Mouse (Mus musculus): ENCODE data around the gene Tenm2. TPM values are rescaled to one million over a fixed set of nuclear protein-coding genes. Genes with fewer than 3 reads are reported as not detected.

Gene Tenm2
- total RNA-seq, 2 experiments from 2014 or later: 124 to 163 TPM

DNA sequence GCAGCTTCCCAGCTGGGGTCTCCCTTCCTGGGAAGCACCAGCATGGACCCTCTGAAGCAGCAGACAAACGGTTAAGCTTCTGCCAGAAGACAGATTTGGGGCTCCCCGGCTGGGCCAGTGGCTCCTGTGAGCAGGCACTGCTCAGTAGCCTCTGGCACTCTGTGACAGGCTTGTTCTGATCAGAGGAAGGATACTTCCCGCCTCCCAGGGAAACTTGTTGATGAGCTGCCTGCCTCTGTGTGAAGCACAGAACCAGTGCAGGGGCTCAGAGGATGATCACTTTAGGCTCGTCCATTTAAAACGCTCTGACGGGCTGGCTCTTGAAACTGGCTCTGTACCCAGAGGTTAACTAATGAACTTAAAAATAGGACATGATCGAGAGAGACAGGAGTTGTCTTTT lies 723.3 kb downstream of the Tenm2 start:
- no peak for DNase-seq (ENCODE audit: extremely low spot score in 1 of 2, low spot score in 1 of 2)

DNA sequence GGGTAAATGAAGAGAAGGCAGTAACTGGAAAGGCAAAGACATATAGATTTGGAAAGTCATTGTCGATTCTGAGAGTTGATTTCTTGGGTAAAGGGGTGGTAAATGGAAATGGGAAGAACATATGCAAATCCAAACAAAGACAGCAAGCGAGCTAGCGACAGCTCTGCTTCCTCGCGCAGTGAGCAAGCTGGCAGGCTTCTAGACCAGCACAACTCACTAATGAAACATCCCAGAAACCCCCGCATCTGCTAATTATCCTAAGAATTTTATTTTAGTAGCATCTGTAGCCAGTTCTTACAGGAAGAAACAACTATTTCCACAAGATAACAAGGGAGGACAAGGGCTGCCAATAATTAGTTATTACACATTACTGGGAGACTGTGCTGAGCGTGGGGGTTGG lies 727.5 kb downstream of the Tenm2 start:
- DNase-seq (ENCODE audit: extremely low spot score in 1 of 2, low spot score in 1 of 2): no peak

DNA sequence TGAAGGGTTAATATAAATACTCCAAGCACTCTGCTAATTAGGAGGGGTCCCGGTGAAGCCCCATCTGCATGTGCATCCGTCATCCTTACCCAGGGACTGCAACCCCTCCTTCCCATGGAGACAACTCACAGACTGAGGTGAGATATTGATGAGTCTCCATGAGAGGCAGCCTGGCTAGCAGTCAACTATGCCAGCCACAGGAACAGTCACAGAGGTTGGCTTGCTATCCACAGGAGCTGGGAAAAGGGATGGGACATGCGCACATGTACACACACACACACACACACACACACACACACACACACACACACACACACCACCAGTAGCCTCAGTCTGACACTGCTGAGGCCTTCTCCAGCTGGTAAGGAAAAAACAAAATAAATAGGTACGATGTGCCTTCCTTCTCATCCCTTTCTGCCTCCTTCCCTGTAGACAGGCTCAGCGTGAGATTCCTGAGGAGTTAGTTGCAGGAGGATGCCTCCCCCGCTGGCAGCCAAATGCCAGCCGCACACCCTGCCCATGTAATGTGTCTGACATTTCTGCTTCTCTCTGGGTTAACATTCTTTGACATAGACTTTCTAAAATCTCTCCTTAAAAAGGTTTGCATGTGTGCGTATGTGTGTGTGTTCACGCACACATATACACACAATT lies 740.7 kb downstream of the Tenm2 start:
- DNase-seq (ENCODE audit: extremely low spot score in 1 of 2, low spot score in 1 of 2): no peak

DNA sequence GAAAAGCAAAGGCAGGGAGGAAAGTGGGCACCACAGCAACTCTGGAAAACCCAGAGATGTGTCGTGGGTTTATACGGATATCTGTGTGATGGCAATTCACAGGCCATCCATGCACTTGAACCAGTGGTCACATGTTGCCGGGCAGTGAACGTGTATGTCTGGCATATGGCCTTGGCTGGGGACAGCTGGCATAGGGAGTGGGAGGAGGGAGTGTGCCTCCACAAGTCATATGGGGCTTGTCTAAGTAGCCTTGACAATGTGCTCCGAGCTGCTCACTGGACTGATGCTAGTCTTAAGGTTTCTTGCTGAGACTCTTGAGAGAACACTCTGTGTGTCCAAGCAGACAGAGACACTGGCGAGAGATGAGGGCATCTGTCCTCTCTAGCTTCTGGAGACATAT lies 743.5 kb downstream of the Tenm2 start:
- no peak for DNase-seq (ENCODE audit: extremely low spot score in 1 of 2, low spot score in 1 of 2)

DNA sequence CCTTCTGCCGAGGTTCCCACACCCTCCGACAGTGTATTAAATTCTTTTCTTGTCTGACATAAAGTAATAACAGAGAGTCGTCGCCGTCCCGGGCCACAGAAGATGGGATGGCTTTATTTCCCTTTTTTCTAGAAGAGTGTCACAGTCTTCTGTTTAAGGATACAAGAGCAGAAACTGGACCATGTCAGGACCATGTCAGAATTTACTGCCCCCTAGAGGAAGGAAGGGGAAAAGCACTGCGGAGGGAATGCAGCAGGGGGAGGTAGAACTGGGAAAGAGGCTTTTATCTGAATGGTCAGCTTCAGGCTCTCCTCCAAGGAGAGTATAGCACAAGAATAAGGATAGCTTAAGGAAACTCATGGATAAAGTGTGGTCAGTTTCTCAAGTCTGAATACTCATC lies 745.7 kb downstream of the Tenm2 start:
- DNase-seq (ENCODE audit: extremely low spot score in 1 of 2, low spot score in 1 of 2): no peak

DNA sequence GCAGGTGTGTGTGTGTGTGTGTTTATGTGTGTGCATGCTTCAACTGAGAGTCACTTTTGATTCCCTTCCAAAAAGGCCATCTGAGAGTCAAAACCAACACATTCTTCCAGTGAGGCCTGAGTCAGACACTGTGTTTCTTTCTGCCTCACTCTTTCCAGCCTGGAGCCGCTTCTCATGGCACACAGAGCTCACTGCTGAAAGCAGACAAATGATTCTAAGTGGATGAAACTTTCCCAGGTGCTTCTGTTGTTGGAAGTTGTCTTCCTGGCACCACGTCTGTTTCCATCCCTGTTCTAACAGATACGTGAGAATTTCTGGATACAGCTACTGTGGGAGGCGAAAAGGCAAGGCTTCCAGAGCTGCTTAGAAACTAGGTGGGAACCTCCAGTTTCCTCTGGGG lies 747.1 kb downstream of the Tenm2 start:
- no peak for DNase-seq (ENCODE audit: extremely low spot score in 1 of 2, low spot score in 1 of 2)

DNA sequence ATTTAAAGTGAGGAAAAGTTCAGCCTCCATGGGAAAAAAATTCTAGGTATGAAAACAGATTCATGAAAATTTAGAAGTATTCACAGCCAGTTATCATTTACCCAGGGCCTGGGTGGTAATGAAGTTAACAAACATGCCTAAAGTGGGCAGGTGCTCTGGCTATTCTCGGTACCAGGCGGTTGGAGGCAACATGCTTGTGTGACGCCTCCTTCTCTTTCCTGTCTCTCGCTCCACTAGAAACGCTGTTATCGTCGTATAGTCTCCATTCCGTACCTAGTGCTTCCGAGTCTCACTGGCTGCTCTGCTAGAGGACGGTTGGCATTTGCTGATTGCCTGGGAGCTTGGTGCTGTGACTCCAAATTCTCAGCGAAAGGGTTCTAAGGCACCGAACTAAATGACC lies 749.7 kb downstream of the Tenm2 start:
- no peak for DNase-seq (ENCODE audit: extremely low spot score in 1 of 2, low spot score in 1 of 2)

DNA sequence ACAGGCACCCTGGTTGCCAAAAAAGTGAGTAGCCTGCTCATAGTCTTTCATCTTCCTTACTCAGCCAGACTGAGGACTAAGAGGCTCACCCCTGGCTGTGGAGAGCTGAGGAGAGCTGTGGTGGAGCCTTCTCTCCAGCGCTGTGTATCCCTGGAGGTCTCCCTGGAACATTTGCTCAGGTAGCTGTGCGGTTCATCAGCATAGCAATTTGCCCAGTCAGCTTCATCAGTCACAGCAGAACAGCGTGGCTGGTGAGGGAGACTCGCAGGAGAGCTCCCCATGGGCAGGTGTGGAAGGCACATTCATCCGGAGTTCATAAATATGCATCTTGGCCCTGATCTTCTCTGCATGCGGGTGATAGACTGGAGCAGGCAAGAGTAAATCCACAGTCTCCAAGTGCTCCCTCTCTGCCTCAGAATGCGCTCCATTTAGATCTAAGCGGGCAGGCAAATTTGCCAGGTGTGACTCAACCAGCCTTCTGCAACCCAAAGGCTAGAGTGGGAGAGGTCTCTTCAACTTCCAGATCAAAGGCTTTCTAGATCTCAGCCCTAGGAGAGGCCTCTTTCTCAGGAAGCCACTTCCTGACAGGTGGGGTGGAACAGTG lies 751.2 kb downstream of the Tenm2 start:
- no peak for DNase-seq (ENCODE audit: extremely low spot score in 1 of 2, low spot score in 1 of 2)

DNA sequence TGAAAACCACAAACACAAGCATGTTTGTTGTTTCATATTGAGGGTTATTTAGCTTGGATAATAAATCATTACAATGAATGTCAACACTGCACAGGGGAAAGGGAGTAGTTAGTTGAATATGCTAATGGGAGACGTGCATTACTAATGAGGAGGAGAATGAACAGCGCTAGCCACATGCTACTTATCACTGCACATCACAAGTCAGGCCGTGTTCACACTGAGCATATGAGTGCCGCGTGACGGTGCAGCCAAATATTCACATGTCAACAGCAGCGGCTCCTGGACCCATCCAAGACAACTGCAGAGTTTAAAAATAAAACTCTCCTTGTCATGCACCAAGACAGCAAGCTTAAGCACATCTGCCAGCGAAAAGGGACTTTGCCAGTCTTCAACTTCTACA lies 753.6 kb downstream of the Tenm2 start:
- DNase-seq (ENCODE audit: extremely low spot score in 1 of 2, low spot score in 1 of 2): no peak

DNA sequence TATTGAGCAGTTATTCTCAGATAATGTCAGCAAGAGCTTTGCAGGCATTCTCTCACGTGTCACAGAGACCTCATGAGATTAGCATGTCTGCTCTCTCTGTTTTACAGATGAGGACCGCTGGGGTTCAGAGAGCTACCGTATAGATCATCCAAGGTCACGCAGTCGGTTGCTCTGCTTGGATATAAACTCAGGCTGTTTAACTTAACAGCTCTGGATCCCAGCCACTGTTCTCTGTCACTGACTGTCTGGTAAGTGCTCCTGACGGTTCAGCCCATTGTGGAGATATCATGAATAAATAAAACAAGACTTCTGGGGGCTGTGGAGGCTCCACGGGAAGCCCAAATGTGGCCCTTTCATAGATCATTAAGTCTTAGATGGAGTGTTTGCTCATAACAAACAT lies 754.2 kb downstream of the Tenm2 start:
- DNase-seq (ENCODE audit: extremely low spot score in 1 of 2, low spot score in 1 of 2): no peak

DNA sequence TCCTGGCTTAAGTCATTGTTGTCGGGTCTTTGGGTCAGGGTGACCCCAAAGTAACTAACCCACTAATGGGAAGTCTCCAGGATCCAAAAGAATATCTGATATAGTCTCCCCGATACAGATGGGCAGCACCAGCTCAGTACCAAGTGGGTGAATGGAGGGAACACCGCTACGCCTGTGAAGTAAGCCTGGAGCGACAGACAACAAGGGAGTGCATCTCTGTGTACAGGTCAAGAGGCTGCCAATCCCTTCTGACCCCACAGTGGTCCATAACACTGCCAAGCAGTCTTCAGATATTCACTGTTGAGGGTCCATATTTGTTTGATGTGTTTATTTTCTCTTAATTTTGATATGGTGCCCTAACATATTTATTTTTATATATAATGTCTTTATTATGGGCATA lies 754.7 kb downstream of the Tenm2 start:
- DNase-seq (ENCODE audit: extremely low spot score in 1 of 2, low spot score in 1 of 2): no peak

DNA sequence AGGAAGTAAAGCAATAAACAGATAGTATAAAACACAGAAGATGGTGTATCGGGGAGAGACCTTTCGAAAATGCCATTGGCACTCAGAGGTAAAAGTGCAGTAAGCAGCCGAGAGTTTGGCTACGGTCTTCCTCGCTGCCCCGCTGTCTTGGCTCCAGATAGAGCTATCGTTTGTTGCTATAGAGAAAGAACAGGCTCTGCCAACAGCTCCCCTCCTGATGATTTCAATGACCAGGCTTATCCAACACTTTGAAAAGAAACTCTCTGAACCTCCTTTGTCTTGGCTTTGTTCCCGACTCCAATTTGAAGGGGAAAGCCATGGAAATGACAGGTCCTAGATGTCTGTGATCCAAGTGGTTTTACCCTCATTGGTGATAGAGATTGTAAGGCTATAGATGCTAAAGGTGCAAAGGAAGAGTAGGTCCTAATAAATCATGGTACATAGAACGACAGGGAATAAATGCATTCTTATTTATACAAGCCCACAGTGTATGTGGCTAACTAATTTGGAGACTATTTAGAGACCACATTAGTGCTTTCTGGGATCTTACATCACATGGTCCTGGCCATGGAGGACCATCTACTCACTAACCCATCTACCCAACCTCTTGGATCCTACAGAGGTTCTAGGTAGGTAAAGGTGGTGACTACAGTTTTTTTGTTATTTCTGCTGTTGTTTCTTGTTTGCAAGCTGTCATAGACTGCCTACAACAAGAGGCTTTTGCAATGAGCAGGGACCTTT lies 765.8 kb downstream of the Tenm2 start:
- no peak for DNase-seq (ENCODE audit: extremely low spot score in 1 of 2, low spot score in 1 of 2)

DNA sequence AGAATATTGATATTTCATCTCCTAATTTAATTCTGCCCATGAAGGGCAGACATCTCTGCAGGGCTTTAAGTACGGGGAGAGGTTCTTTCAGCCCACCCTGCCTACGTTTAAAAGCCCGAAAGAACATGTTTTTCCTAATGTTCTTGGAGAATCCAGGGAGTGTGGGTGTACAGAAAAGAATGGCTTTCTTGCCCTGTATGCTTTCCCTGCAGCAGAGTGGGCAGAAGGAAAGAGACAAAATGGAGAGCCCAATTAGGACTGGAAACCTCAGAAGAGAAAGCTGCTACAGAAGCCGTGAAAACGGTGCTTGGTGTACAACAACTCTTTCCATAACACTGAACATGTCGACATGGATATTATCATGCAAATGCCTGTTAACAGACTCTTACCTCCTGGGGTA lies 777.3 kb downstream of the Tenm2 start:
- no peak for DNase-seq (ENCODE audit: extremely low spot score in 1 of 2, low spot score in 1 of 2)

DNA sequence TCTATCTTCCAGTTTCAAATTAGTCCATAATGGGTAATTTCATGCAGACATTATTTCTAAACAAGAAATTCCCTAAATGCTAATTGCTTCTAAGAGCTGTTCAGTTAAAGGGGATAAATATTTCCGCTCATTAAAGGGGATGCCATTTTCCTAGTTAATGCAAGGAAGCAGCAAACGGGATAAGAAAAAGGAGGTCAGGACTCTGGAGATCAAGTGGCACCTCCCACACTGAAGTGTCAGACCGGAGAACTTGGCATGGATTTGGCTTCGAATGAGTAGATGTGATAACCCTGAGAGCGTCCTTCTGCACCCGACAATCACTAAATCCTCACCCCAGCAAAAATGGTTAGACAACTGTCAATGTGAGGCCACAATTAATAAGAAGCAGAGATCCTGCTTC lies 781.7 kb downstream of the Tenm2 start:
- DNase-seq (ENCODE audit: extremely low spot score in 1 of 2, low spot score in 1 of 2): no peak

DNA sequence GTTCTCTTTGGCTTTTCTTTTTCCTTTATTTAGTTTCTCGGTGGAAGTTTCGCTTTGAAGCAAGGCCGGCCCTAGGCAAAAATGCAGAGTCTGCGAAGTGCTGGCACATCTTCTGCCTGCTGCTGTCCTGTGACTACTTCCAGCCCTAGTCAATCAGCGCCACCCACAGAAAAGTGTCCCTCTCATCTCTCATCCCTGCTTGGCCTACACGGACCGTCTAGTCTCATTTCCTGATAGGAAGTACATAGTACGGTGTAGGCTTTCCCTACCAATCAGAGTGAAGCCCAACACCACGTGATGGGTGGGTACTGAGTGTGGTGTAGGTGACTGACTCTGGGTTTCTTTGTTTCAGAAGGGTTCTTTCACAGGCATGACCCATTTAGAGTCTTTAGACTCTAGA lies 783.3 kb downstream of the Tenm2 start:
- no peak for DNase-seq (ENCODE audit: extremely low spot score in 1 of 2, low spot score in 1 of 2)

DNA sequence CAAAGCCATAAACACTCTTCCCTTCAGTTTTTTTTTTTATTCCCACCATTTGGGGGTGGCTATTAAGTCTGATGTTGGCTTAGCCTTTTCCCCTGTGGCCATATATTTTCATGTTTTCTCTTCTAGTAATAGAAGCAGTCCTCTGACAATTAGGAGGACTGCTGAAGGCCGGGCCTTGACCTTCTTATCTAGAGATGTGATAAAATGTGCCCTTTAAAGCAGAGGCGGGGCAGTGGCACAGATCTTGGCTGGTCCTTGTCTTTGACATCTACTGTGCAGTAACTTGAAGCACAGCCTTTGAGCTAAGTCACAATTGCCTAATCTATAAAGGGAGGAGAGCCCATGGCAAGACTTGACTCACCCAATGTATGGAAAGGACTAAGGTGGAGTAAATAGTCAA lies 789.4 kb downstream of the Tenm2 start:
- DNase-seq (ENCODE audit: extremely low spot score in 1 of 2, low spot score in 1 of 2): no peak

DNA sequence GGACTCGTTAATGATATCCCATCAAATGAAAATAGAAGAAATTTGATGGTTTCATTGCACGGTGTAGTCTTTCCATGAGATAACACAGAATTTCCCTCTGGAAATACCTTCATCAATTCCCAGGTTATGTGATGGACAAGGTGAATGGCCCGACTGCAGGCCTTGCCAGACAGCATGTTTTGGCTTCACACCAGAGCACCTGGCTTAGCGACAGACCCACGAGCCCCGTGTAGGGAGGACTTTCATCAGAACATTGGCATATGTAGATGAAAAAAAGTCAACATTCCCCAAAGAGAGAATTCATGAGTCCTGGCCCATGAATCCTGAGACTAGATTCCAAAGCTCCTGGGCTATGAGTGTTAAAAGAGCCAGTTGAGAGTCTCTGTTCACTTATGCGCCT lies 791.9 kb downstream of the Tenm2 start:
- no peak for DNase-seq (ENCODE audit: extremely low spot score in 1 of 2, low spot score in 1 of 2)

DNA sequence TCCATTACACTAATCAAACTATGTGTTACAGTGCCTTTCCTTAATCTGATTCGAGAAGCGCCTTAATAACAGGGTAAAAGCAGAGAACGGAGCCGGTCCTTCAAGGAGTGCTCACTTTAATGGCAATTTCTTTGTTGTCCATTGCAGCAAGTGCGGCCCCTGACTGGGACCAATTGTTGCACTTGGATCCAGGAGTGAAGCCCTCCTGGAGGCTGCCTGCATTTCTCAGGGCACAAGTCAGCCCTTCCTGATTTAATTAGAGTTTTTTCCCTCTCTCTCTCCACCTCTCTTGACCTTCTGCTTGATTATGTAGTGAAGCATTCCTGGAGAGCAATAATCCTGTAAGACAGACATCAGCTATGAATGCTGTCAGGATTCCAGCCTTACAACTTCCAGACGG lies 794.0 kb downstream of the Tenm2 start:
- DNase-seq (ENCODE audit: extremely low spot score in 1 of 2, low spot score in 1 of 2): no peak

DNA sequence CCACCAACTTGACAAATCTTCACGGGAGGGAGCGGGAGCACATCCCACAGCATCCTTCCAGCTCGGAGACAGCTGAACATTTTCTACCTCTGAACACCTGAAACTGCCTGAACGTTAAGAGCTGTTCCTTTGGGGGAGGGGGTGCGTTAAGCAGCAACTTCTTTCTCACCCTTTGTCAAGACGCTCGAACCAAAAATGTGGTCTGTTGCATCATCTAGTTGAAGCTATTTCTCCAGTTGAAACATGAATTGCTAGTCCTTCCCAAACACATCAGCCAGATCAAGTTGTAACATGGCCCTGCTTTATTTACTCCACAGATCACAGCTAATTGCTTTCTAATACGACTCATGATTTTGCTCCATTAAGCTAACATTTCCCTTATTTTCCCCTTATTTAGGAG lies 799.5 kb downstream of the Tenm2 start:
- no peak for DNase-seq (ENCODE audit: extremely low spot score in 1 of 2, low spot score in 1 of 2)

DNA sequence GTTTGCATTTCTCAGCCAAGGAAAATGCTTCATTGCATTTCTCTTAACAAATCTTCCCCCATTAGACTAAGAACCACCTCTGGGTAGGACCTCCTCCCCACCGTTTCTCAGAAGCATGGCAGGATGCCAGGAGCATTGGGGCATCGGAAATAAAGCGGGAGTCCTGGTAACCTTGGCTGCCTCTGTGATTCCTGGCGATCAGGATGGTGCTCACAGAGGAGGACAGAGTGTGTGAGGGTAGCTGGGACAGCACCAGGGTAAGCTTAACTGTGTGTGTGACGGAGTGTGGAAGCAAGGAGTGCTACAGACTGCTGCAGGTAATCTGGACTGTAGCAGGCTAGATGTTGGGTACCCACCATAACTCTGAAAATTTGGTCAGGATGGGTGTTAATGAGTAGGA lies 806.8 kb downstream of the Tenm2 start:
- no peak for DNase-seq (ENCODE audit: extremely low spot score in 1 of 2, low spot score in 1 of 2)

DNA sequence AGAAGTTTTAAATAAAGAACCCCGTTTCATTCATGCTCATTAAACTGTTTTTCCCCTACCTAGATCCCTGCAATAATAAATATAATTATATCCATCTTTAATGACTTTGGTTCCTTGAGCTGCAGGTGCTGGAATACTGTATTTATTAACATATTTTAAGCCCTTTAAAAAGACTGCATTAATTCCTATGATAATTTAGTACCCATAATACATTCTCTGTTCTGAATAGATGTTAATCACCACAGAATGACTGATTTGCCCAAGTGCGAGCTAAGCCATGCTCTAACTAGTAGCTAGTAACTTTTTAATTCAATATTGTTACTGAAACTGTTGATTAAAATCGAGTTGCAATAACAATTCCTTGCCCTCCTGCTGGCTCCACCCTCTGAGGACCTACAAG lies 810.8 kb downstream of the Tenm2 start:
- no peak for DNase-seq (ENCODE audit: extremely low spot score in 1 of 2, low spot score in 1 of 2)

DNA sequence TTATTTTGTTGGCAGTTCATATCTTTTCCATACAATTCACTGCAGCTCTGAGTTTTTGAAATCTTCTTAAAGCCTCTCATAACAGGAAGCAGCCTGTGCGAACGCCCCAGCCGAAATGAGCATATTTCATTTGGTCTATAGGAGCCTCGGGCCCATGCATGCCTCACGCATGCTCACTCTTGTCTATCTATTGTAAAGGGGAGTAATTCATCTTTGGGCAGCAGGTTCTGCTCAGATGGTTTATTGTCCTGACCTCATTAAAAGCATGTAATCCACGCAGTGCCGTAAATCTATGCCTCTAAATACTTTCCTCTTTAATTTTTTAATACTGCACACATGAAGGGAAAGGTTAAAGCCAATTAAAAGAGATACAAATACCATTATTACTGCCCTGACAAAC lies 815.7 kb downstream of the Tenm2 start:
- no peak for DNase-seq (ENCODE audit: extremely low spot score in 1 of 2, low spot score in 1 of 2)
